Mouse (Mus musculus) T-helper 17 cell (primary cell): ENCODE results near the gene Atp13a5.

Source experiments
- in situ Hi-C, 2 experiments: fragments of 300-600 bp; cut with MboI, MseI; formaldehyde crosslinking; loops; 1 replicate in 1 of 2; 2 replicates in 1 of 2; pipeline ENCODE4 v1.15.1; 2025; ENCODE audit warnings: high pct_unique_total_duplicates in 2 of 2

Gene Atp13a5

DNA sequence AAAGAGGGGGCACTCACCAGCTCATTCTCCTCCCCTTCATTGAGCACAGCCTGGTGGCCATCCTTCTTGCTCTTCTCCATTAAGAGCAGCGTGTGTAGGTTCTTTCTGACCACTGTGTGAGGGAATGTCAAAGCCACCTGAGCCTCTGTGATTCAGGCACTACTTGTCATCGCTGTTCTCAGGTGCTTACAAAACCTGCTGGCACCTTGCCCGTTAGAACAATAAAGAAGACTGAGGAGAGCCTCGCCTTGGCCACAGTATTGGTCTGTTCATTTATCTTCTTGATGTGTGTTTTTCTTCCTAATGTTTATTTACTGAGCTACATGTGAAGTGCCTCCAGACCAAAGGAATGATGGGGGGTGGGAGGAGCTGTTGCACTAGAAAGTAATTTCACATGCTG lies at the start of gene Atp13a5:
Atp13a5 (minus strand) TSS at position 275 of the 400 bp plus-strand sequence.
- in situ Hi-C loops = no loop called here

GRCm38 (mm10) chr16:29414822-29415221 lies 36.3 kb upstream of the Atp13a5 start:
- in situ Hi-C loops = no loop called here

DNA sequence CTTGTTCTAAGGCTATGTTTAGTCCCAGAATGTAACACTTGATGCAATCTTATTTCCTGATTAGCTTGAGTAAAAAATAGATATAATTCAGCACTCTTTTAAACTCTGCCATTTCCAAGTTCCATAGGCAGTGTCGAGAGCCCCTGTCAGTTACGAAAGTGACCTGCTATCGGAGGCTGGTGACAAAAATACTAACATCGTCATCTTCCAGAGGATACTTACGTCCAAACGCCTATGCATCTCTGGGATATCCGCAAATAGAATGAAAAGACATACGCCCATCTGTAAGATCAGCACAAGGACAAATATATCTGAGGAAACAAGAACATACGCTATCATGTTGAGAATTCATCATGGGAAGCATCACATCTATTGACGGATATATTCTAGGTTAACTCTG lies 28.8 kb upstream of the Atp13a5 start:
- in situ Hi-C loops = no loop called here

DNA sequence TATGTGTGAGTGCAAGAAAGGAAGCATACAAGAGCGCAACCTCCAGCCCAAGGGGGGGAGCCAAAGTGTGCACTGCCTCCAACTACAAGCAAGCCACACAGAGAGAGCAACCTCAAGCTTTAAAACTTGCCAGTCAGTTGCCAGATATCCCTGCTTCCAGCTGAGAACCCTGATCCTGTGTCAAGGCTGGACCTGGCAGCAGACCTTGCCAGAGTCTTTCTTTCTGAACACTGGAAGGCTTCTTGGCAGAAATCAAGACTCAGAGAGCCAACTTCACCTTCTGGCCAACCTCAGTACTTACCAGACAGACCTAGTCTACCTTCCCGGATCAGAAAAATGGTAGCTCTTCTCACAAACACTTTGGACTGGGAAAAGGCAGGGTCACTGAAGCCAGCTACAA lies 20.5 kb upstream of the Atp13a5 start:
- in situ Hi-C loops = no loop called here

DNA sequence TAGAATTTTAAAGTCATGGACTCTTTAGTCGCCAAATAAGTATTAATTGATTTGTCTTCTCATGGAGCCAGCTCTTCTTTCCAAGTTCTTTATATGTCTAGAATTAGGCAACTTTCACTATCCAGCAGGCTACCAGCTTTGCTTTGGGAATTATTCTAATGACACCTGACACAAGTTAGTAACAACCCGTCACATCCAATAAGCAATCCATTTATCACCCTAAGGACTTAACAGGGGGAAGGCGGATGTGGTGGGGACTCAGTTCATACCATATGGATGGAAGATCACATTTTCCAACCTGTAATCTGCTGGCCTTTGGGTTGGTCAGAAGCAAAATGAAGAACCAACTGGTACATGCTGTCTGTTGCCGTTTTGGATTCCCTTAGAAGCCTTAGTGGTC lies 6.2 kb upstream of the Atp13a5 start:
- in situ Hi-C loops = loop anchor here in 1 of 2 experiments (10.0 kb wide), 1 partner anchor 760 kb away; no protein-coding TSS in a partner anchor

DNA sequence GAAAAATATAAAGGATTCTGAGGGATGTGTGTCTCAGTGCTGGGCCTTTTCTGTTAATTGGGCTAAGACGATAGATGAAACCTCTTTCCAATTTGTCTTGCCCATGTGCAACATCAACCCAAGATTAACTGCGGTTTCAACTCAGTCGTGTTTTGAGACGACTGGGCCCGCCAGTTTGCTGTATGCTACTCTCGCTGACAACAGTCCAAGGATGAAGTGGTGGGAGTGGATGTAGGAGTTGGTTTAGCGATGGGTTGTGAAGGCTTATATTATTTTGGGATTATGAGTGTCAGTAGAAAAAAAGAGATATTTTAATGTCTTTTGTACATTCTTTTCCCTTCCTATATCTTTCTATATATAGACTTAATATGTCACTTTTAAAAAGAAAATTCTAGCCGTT lies 3.9 kb downstream of the Atp13a5 start:
- in situ Hi-C loops = no loop called here

DNA sequence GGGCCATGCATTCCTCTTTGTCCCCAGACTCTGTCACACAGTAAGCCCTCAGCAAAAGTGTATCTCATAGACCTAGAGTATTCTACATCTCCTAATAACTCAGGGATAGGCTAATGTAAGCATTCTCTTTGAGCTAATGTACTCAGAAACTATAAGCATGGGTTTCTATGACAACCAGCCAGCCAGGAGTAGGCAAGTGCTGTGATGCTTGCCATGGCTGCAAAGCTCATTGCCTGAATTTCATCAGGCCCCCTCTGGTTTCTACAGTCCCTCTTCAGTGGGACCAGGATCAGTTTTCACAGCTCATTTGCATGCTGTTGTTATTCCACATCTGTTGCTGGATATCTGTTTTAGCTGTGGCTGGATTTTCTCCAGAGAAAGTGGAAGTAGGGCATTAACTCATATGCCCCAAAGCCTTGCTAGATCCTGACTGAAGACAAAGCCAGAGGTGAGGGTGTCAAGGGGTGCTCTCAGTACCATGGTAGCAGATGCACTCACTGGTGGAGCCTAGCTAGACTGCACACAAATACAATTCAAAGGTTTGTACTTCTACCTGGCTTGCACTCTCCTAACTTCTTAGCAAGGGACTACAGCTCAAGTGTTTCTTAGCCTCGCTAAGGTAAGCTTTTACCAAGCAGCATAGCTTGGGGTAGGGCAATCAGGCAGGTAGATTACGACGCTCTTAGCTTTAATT lies 47.0 kb downstream of the Atp13a5 start:
- in situ Hi-C loops = loop anchor here in 1 of 2 experiments (10.0 kb wide), 1 partner anchor 1617 kb away; no protein-coding TSS in a partner anchor

GRCm38 (mm10) chr16:29330948-29331347 lies 47.6 kb downstream of the Atp13a5 start:
- in situ Hi-C loops = loop anchor here in 1 of 2 experiments (10.0 kb wide), 1 partner anchor 1616 kb away; no protein-coding TSS in a partner anchor

DNA sequence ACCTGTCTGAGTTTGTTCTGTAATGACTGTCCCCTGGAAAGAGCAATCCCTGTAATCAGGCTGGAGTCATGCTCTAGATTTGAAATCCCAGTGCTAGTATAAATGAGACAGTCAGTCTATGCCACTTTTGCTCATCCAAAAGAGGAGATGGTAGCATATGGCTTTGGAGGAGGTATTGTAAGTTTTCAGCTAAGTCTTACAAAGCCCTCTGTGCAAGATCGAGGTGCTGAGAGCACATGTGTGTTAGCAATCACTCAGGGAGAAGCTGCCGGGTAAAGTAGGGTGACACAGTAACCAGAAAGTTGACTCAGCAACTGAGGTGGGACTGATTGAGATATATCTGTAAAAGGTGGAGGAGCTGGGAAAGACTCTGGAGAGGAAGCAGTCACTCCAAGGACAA lies 49.3 kb downstream of the Atp13a5 start:
- in situ Hi-C loops = no loop called here

- in situ Hi-C loops = no loop called here
Measured at GRCm38 (mm10) chr16:29327910-29328309, 50.6 kb downstream of the Atp13a5 start.

- in situ Hi-C loops = no loop called here
Measured at GRCm38 (mm10) chr16:29325233-29325919, 53.2 kb downstream of the Atp13a5 start.

GRCm38 (mm10) chr16:29320717-29321116 lies 57.8 kb downstream of the Atp13a5 start:
- in situ Hi-C loops = no loop called here

- in situ Hi-C loops = no loop called here
Measured at GRCm38 (mm10) chr16:29315391-29315790, 63.1 kb downstream of the Atp13a5 start.

- in situ Hi-C loops = no loop called here
Measured at GRCm38 (mm10) chr16:29314991-29315390, 63.5 kb downstream of the Atp13a5 start.

DNA sequence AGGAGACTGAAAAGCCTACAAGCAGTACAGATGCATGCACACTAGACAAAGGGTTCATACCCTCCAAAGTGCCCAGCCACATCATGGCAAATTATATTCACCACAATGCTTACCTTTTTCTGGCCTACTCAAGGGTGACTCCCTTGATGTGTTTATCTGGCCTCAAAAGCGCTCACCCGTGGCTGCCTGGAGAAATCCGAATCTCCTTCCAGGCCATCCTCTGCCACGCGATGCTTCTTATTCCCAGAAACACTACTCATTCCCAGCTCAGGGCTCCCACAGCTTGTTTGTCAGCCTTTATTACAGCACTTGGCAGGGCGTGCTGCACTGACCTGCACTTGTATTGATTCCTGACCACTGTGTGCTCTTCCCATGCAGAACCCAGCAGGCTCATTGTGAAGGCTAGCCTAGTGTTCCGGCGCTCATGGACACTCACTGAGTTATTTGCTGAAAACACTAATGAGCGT lies 80.9 kb downstream of the Atp13a5 start:
- in situ Hi-C loops = no loop called here

DNA sequence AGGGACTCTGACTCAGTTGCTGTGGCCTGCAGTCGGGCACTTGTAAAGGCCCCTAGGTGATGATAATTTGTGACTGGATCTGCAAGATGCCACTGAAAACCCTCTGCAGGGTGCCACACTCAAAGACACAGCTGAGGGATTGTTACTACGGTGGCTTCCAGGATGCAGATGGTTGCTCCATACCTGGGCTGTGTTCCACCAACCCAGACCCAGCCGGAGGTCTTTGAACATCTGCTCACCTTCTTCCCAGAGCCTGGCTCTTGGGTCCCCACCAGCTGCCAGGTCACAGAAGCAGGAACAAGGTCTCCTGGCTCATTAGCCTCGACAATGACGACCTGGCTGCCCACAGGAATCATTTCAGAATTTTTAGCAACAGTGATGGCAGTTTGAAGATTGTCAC lies 97.8 kb downstream of the Atp13a5 start:
- in situ Hi-C loops = no loop called here

DNA sequence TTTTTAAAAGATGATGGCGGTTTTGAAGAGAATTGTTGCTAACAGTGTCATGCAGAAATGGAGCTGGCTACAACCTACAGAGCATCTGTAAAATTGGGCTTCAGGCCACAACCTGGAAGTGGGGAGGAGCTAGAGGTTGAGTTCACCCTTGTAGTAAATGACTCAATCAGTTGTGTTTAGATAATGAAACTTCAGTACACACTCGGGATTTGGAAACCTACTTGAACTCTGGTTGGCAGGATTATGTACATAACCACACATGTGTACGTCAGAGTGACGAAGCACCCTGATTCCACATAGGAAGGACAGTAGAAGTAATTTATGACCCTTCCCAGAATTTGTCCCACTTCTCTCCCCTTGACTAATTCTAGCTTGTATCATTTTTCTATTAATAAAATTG lies 124.2 kb downstream of the Atp13a5 start:
- in situ Hi-C loops = no loop called here

- in situ Hi-C loops = no loop called here
Measured at GRCm38 (mm10) chr16:29235951-29236350, 142.6 kb downstream of the Atp13a5 start.

- in situ Hi-C loops = no loop called here
Measured at GRCm38 (mm10) chr16:29216395-29217295, 161.9 kb downstream of the Atp13a5 start.

DNA sequence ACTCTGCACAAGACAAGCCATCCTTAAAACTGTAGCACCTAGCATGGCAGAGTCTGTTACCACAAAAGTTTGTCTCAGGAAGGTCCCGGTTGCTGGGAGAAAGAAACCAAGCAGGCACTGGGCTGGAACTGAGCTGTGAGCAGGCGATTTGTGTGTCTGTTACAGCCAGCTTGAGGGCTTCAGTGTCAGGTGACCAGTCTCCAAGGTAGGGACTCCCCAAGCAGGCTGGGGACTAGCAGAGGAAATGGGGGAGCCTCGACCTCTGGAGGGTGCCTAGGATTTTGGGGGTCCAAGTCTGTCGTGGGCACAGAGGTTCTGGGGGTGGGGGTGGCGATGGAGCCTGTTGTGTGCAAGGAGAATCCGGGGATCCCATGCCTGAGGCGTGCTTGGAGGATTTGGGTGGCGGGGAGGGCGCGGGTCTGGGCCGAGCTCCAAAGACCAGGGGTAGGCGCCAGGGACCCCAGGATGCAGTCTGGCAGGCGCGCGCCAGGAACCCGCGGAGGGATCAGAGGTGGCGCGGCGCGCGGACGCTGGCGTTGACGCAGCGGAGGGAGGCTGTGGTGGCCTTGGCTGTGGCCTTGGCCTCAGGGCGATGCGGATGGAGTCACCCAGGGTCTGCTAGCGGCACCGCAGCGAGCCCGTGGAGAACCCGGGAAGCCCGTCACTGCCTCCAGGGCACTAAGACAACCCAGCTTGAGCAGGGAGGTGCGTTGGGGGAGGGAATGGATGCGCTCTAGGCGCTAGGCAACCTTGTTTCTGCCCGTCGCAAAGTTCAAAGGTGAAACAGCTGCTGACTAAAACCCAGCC lies 168.7 kb downstream of the Atp13a5 start, which contains the start of gene Hrasls:
Hrasls (plus strand) TSS at position 91 of the 807 bp plus-strand sequence.
- in situ Hi-C loops = loop anchor here in 1 of 2 experiments (10.0 kb wide), 1 partner anchor 1475 kb away; no protein-coding TSS in a partner anchor

- in situ Hi-C loops = loop anchor here in 1 of 2 experiments (10.0 kb wide), 1 partner anchor 1474 kb away; no protein-coding TSS in a partner anchor
Measured at GRCm38 (mm10) chr16:29208841-29209240, 169.7 kb downstream of the Atp13a5 start.
